Mouse (Mus musculus) lung, adult 10 weeks (tissue): Measurements from ENCODE around the gene Sdhaf2. TPM values are rescaled to one million over a fixed set of nuclear protein-coding genes. Genes with fewer than 3 reads are reported as not detected.

ENCODE experiments used
- polyA plus RNA-seq: library from polyadenylated mRNA; stranded (reverse); fragments of 350-450 nt; fragmentation: Illumina TruSeq; extraction: RNeasy Lipid Tissue Mini Kit (QIAGEN cat#74804); gene quantifications from one replicate; pipeline ENCODE4 v1.2.3, GENCODE M21; 2014; ENCODE audit warnings: low read depth, low replicate concordance; ENCODE audit not compliant: insufficient read depth

Sdhaf2 gene
- 40.3 TPM for polyA plus RNA-seq

DNA sequence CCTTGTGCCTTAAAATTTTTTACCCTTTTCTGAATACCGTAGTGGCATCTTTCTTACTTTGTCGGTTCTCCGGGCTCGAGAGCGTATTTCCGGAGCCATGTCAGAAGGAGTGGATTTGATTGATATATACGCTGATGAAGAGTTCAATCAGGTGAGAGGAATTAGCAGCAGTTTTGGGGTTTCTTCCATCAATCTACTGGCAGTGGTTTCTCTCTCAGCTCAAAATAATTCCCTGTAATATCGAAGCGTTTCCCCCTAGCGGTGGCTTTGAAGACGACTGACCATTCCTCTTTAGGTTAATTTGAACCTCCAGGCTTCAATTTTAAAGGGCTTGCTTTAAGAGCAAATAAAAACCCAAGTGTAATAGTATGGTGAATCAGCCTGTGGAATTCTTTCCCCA lies at the start of gene Sdhaf2:
TSS of gene Sdhaf2 (minus strand) at position 233 of the 400 bp plus-strand sequence.

DNA sequence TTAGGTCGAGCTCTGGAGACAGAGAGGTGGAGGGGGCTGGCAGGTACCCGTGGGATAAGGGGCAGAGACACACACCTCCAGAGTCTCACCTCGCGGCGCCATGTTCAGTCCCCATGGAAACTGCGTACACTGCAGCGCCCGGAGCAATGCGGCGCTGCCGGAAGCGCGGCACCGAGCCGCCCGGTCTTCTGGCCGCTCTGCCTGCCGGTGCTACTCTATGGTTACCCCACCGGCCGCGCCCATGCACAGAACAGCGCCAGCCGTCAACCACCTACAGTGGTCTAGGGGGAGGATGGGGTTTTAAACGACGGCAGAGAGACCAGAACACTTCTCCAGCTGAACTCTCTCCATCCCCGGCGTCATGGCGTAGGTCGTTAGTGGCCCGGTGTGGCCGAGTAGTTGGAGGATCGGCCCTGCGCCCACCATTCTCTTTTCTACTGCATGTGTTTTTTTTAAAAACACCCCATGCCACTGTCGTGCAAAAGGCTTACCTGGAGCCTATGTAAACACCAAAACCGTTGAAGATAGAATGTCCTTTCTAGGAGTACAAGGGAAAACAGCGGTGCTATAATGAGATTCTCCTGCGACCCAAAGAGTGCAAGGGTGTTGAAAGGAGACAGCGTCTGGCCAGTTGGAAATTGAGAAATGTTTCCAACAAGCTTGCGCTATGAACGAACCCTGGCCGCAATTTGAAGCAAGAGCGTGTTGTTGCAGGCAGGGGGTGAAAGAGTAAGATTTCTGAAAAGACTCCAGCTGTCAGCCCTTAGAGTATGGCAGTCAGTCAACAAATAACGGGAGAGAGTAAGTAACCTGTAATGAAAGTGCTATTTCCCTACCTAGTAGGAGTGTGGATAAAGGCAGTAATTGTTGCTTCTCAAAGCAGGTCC lies 29.9 kb upstream of the Sdhaf2 start, which contains the start of gene Tmem216:
TSS of gene Tmem216 (minus strand) at position 615 of the 887 bp plus-strand sequence.

DNA sequence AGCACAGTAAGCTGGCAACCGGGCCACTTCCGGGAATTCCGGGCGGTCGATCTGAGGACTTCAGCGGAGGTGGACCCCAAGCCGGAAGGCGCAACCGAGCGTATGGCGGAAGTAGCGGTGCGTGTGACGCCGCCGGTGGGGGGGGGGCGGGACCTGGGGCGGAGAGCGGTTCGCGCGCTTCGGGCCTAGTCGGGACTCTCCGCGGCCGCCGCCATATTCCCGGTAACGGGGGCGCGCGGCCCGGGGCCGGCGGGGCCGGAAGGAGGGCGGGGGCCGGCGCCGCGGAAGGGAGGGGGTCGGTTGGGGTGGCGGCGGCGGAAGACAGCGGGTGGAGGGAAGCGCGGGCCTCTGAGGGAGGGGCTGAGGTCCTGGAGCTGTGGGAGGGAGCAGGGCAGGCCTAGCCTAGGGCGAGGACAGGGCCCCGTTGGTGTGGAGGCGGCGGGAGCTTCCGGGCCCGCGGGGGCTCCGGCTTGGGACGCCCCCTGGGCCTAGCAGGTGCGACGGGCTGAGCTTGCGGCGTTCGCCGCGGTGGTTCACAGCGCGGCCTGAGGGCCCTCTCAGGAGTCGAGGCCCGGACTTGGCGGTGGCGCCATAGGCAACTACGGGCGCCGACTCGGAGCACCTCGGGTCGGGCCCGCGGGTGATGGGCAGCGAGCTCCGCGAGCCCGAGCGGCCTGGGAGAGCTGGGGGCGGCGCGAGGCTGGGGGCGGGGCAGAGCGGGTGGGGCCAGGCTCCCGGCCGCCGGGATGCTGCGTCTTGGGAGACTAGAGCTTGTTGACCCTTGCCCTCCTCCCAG lies 638 bp downstream of the Sdhaf2 start, which contains the start of gene Cpsf7:
TSS of gene Cpsf7 (plus strand) at position 161 of the 796 bp plus-strand sequence.

DNA sequence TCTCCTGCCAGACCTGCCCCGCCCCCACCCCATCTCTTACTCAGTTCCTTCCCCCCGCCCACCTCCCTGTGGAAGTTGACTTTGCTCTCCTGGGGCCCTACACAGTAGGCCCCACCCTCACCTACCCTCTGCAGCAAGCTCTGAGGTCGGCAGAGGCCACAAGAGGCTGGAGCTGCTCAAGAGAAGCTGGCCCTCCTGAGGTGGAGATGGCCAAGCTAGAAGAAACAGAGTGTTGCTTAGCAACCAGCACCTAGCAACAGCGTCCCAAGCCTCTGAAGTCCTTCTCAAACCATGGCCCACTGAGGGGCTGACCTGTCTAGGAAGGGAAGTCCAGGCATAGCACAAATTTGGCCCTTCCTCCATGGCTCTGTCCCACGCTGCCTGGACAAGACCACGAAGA lies 43.2 kb downstream of the Sdhaf2 start, which contains the start of gene Ppp1r32:
TSS of gene Ppp1r32 (minus strand) at position 226 of the 400 bp plus-strand sequence.

DNA sequence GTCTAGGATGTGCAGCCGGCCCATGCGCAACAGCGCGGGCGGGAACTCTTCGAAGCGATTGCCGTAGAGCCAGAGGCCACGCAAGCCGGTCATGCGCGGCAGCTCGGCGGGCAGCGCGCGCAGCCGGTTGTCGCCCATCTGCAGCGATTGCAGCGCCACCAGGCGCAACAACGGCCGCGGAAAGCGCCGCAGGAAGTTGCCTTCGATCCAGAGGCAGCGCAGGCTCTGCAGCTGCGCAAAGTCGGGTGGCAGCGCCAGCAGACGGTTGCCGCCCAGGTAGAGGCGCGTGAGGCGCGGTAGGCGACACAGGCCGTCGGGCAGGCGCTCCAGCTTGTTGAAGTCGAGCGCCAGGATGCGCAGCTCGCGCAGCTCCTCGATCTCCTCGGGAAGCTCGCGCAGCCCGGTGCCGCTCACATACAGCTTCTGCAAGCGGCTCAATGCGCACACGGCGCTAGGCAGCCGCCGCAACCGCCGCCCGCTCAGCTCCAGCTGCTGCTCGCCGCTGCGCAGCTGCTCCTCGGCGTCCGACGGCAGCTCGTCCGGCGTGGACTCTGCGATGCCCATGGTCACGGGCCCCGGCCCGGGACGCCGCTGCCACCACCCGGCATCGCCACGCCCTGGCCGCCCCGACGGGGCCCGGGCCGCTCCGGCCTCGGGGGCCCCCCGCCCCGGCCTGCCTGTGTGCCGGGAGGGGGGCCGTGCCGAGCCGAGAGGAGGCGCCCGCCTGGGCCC lies 69.0 kb downstream of the Sdhaf2 start, which contains the start of gene Lrrc10b:
TSS of gene Lrrc10b (minus strand) at position 722 of the 732 bp plus-strand sequence.

Other genes starting within 250 kb of the Sdhaf2 start
- 2.0 TPM for gene Dagla, start 221.3 kb downstream of the Sdhaf2 start, polyA plus RNA-seq
- gene Syt7, start 137.1 kb downstream of the Sdhaf2 start, polyA plus RNA-seq: 3.7 TPM
- gene Lrrc10b, start 68.7 kb downstream of the Sdhaf2 start, polyA plus RNA-seq: 10.1 TPM
- 4.4 TPM for gene Ppp1r32, start 43.2 kb downstream of the Sdhaf2 start, polyA plus RNA-seq
- gene Cpsf7, start 876 bp downstream of the Sdhaf2 start, polyA plus RNA-seq: 20.6 TPM
- gene Tmem216, start 30.1 kb upstream of the Sdhaf2 start, polyA plus RNA-seq: 16.3 TPM
- 37.7 TPM for gene Cyb561a3, start 51.0 kb upstream of the Sdhaf2 start, polyA plus RNA-seq
- gene Tmem138, start 51.2 kb upstream of the Sdhaf2 start, polyA plus RNA-seq: 10.1 TPM
- gene Ddb1, start 79.2 kb upstream of the Sdhaf2 start, polyA plus RNA-seq: 93.9 TPM
- 4.0 TPM for gene Tkfc, start 79.5 kb upstream of the Sdhaf2 start, polyA plus RNA-seq
- not detected for gene Vwce, start 108.1 kb upstream of the Sdhaf2 start, polyA plus RNA-seq
- not detected for gene Pga5, start 151.9 kb upstream of the Sdhaf2 start, polyA plus RNA-seq
- 14.1 TPM for gene Vps37c, start 162.6 kb upstream of the Sdhaf2 start, polyA plus RNA-seq
- 2.3 TPM for gene Cd5, start 212.9 kb upstream of the Sdhaf2 start, polyA plus RNA-seq